Mouse (Mus musculus): Measurements from ENCODE around the gene Hist1h1d. TPM values are rescaled to one million over a fixed set of nuclear protein-coding genes. Genes with fewer than 3 reads are reported as not detected.

Gene Hist1h1d
- total and polyA plus RNA-seq, 3 experiments, result 0.24 to 115 TPM; not detected in 1

DNA sequence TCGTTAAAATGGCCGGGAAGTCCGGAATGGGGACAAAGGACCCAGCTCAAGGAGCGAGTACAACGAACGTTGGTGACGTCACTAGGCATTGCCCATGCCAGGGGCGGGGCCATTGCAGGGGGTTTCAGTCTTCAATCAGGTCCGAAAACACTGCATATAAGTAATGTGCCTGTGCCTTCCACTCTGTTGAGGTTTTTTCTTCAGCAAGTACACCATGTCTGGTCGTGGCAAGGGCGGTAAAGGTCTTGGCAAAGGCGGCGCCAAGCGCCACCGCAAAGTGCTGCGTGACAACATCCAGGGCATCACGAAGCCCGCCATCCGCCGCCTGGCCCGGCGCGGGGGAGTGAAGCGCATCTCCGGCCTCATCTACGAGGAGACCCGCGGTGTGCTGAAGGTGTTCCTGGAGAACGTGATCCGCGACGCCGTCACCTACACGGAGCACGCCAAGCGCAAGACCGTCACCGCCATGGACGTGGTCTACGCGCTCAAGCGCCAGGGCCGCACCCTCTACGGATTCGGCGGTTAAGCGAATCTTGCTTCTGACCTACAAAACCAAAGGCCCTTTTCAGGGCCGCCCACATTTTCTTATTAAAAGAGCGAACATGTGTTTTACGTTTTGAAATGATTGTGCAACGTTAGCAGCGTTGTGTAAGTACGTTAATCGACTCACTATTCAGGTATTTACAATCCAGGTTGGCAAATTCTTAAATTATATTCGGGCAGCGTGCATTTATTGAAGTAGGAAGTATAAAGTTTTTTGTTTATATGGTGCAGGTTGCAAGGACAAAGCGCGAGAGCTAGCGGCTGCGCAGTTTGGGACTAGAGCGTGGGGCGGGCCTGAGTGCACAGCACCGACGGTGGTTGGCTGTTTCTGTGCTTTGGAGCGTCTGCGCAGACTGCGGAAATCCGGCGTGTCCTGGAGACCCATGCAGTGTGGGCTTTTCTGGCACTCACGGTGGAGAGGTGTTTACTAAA, 21.9 kb upstream of the Hist1h1d start, which contains the start of gene Hist1h4h:
TSS of gene Hist1h4h (plus strand) at position 150 of the 975 bp plus-strand sequence.
- Histone ChIP-seq H3K9me3 (replicated peaks; ENCODE audit: insufficient read depth, low read length) (no peaks in the 10 kb centered on the region), H3K27ac (ENCODE audit: control insufficient read depth, low read depth, low read length) (peak within 1 kb of the TSS; percentile 100), H3K9ac (ENCODE audit: control insufficient read depth, low read depth, low read length, poor library complexity, severe bottlenecking) (peak within 1 kb of the TSS; percentile 94), H3K4me1 (ENCODE audit: control insufficient read depth in 1 of 2, insufficient read depth in 2 of 2, low read length in 2 of 2) (peaks cover 0 to 6% of the 10 kb centered on the region in 2 experiments; a peak in 2 of 4 replicates), H3K27me3 (ENCODE audit: control insufficient read depth in 1 of 2, insufficient read depth in 2 of 2, low read length in 2 of 2) (no peaks in the 10 kb centered on the region), H3K36me3 (ENCODE audit: control insufficient read depth in 1 of 2, insufficient read depth in 2 of 2, low read length in 2 of 2) (peaks cover 0 to 23% of the 10 kb centered on the region in 2 experiments; a peak in 2 of 4 replicates), H3K4me3 (ENCODE audit: control insufficient read depth in 1 of 2, insufficient read depth in 1 of 2, low read depth in 2 of 2, low read length in 2 of 2) (peak within 1 kb of the TSS; percentile 50 to 81), H3K79me2 (ENCODE audit: control insufficient read depth, insufficient read depth, low read length, poor library complexity) (peaks cover 4% of the 10 kb centered on the region; the same call in 1 of the 2 replicates)
- TF ChIP-seq POLR2A (IDR thresholded peaks at IDR 0.05; ENCODE audit: control insufficient read depth in 1 of 2, insufficient read depth in 1 of 2, low read depth in 1 of 2, low read length in 2 of 2, poor library complexity in 1 of 2) (peak; percentile 98), UBTF (IDR thresholded peaks at IDR 0.05; ENCODE audit: borderline replicate concordance, insufficient read depth, low read depth, low read length) (peak; percentile 78; the same call in 1 of the 2 replicates), POLR2AphosphoS5 (IDR thresholded peaks at IDR 0.05; ENCODE audit: borderline replicate concordance, low read depth, low read length) (peak; percentile 98), TBP (IDR thresholded peaks at IDR 0.05; ENCODE audit: low read depth, low read length) (peak; percentile 99), POLR2AphosphoS2 (IDR thresholded peaks at IDR 0.05; ENCODE audit: low read length) (no peak)
- DNase-seq (ENCODE audit: low read depth, low spot score), result peak; percentile 98

DNA sequence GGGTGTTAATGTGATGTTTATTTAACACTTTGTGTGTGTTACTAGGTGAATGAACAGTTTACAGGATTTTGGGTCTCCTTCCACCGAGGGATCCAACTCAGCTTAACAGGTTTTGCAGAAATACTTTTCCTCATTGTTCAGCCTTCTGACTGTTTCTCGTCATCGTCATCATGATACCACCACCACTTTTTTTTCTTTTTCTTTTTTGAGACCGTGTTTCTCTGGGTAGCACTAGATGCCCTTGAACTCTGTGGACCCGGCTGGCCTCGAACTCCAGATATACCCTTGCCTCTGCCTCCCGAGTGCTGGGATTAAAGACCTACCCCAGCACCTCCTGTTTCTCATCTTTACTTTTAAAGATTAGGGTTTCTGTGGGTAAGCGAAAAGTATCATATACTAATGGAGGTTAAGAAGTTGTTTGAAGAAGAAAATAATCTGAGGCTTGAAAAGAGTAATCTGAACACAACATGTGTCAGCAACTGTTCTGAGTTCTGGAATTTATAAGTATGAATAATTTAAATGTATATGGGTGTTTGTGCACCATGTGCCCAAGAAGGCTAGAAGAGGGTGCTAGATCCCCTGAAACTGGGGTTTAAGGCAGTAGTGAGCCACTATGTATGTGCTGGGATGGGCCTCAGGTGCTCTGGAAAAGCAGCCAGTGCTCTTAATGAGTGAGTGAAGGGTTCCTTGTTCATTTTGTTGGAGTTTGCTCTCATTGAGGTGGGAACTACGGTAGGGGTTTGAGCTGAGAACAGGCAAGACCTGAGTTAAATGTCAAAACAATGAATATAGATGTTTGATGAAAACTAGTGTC, 20.6 kb upstream of the Hist1h1d start:
- peaks cover 4% of the 10 kb centered on the region; the same call in 1 of the 2 replicates for H3K79me2 ChIP-seq (ENCODE audit: control insufficient read depth, insufficient read depth, low read length, poor library complexity)
- no peak for TF ChIP-seq MEF2A (IDR thresholded peaks at IDR 0.05; ENCODE audit: extremely low read depth, insufficient replicate concordance, low read depth, low read length, poor library complexity, severe bottlenecking)
- no peak for TF ChIP-seq RAD21 (IDR thresholded peaks at IDR 0.05; ENCODE audit: low read depth, low read length)
- TF ChIP-seq ZNF384 (IDR thresholded peaks at IDR 0.05; ENCODE audit: low read depth, low read length), result no peak
- no peak for TF ChIP-seq JUND (IDR thresholded peaks at IDR 0.05; ENCODE audit: low read depth, low read length)
- no peak for TF ChIP-seq POLR2AphosphoS5 (IDR thresholded peaks at IDR 0.05; ENCODE audit: borderline replicate concordance, low read depth, low read length)
- TF ChIP-seq USF1 (IDR thresholded peaks at IDR 0.05; ENCODE audit: low read depth, low read length), result no peak
- TF ChIP-seq ELF1 (IDR thresholded peaks at IDR 0.05; ENCODE audit: low read depth, low read length), result no peak
- no peak for TF ChIP-seq ETS1 (IDR thresholded peaks at IDR 0.05; ENCODE audit: low read depth, low read length)
- TF ChIP-seq MXI1 (IDR thresholded peaks at IDR 0.05; ENCODE audit: low read depth, low read length), result no peak
- TF ChIP-seq POLR2AphosphoS2 (IDR thresholded peaks at IDR 0.05; ENCODE audit: low read length), result no peak
- peaks cover 0 to 4% of the 10 kb centered on the region in 2 experiments; a peak in 2 of 4 replicates for H3K4me1 ChIP-seq (ENCODE audit: control insufficient read depth in 1 of 2, insufficient read depth in 2 of 2, low read length in 2 of 2)
- H3K27me3 ChIP-seq (ENCODE audit: control insufficient read depth in 1 of 2, insufficient read depth in 2 of 2, low read length in 2 of 2), result no peaks in the 10 kb centered on the region
- H3K9me3 ChIP-seq (replicated peaks; ENCODE audit: insufficient read depth, low read length), result no peaks in the 10 kb centered on the region
- peak overlapping the region; percentile 84 for H3K9ac ChIP-seq (ENCODE audit: control insufficient read depth, low read depth, low read length, poor library complexity, severe bottlenecking)
- H3K27ac ChIP-seq (ENCODE audit: control insufficient read depth, low read depth, low read length), result peak overlapping the region; percentile 100
- H3K4me3 ChIP-seq (ENCODE audit: control insufficient read depth in 1 of 2, insufficient read depth in 1 of 2, low read depth in 2 of 2, low read length in 2 of 2), result peak overlapping the region; percentile 12 to 51
- peak; percentile 78 for DNase-seq (ENCODE audit: low read depth, low spot score)
- H3K36me3 ChIP-seq (ENCODE audit: control insufficient read depth in 1 of 2, insufficient read depth in 2 of 2, low read length in 2 of 2), result peaks cover 0 to 29% of the 10 kb centered on the region in 2 experiments; a peak in 2 of 4 replicates
